Mouse (Mus musculus): ENCODE measurements around the gene Itih3.

DNA sequence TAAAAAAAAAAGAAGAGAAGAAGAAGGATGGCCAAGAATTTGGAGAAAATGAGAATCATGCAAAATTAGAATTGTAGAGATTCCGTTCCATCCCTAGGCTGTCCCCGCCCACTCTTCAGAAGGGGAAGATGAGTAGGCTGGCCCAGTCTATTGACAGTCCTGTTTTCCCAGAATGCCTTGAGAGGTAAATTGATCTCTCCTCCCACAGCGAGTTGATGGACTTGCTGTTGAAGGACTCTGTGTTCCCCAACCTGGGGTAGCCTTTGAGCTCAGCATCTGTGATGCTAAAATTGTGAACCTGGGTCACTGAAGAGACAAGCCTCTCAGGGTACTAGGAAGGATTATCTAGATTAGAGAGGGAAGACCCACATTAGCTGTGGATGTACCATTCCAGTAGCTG lies 1.9 kb upstream of the Itih3 start:
- TF ChIP-seq CTCF (IDR thresholded peaks at IDR 0.05; ENCODE audit: extremely low read depth, insufficient read depth, insufficient read length, insufficient replicate concordance) (no peak), POLR2A (IDR thresholded peaks at IDR 0.05; ENCODE audit: low read depth, low read length) (no peak)
